ENCODE assay signal across 11 mouse cellular contexts in genomic region chr1:151192075-151192474, GRCm38 (mm10). TPM values are rescaled to one million over a fixed set of nuclear protein-coding genes. Genes with fewer than 3 reads are reported as not detected.
"Had no signal": no experiment of that assay in that cellular context is flagged by ENCODE, and none has a peak within 500 bp of the region (broad histone marks: within the 10 kb centered on the region; RNA-seq: fewer than 3 reads in every experiment).

Gene Gm8947 (plus strand): TSS chr1:151192376.

RNA-seq across cellular contexts. Expression of gene Gm8947, which starts in this region (rescaled TPM):
- total RNA-seq: midbrain, postnatal 0 days; monocyte, adult 5-6 weeks; neutrophil, adult 5-6 weeks had no signal
- polyA plus RNA-seq: lung, adult 2 months; lung, postnatal 0 days; macrophage; midbrain, embryonic 13.5 days; midbrain, embryonic 15.5 days; midbrain, postnatal 0 days; neural tube, embryonic 14.5 days; thymus, adult 2 months; urinary bladder, adult 2 months had no signal
